Mouse (Mus musculus) G1E (cell line): Measurements from ENCODE around the gene Slc1a6. TPM values are rescaled to one million over a fixed set of nuclear protein-coding genes. Genes with fewer than 3 reads are reported as not detected.

Experiments
- ATAC-seq: 2 replicates; pipeline ENCODE4 v1.8.0; 2016; ENCODE audit warnings: mild to moderate bottlenecking; ENCODE audit not compliant: insufficient number of reproducible peaks, poor library complexity, low FRiP score, severe bottlenecking; ENCODE audit errors: extremely low read depth
- DNase-seq: peaks from one replicate; pipeline ENCODE4 v3.0.0; 2012; ENCODE audit warnings: low spot score
- H3K27me3 ChIP-seq: 2 replicates; pipeline ENCODE4 v1.6.1; 2012; ENCODE audit warnings: mild to moderate bottlenecking, low read length, inconsistent platforms; ENCODE audit not compliant: insufficient read depth
- H3K36me3 ChIP-seq: replicated peaks from 2 replicates; pipeline ENCODE3; 2012; ENCODE audit warnings: mild to moderate bottlenecking, inconsistent platforms
- H3K4me1 ChIP-seq: 2 replicates; pipeline ENCODE4 v1.6.1; 2012; ENCODE audit warnings: low read depth, low read length, inconsistent platforms, mixed read lengths; ENCODE audit not compliant: insufficient read depth
- H3K4me3 ChIP-seq: 2 replicates; pipeline ENCODE4 v1.5.1; 2012; ENCODE audit warnings: low read depth, mild to moderate bottlenecking, inconsistent platforms, low read length, moderate library complexity, mixed read lengths
- H3K9me3 ChIP-seq: replicated peaks from 2 replicates; pipeline ENCODE4 v1.6.1; 2012; ENCODE audit warnings: inconsistent platforms
- CTCF ChIP-seq: IDR thresholded peaks from 2 replicates; pipeline ENCODE4 v1.5.1; 2012; ENCODE audit warnings: low read depth, low read length, inconsistent platforms, mixed read lengths
- GATA1 ChIP-seq: IDR thresholded peaks from 2 replicates; pipeline ENCODE4 v1.6.1; 2012; ENCODE audit warnings: borderline replicate concordance, low read length, inconsistent platforms, mixed read lengths
- GATA2 ChIP-seq: IDR thresholded peaks from 2 replicates; pipeline ENCODE4 v1.6.1; 2012; ENCODE audit warnings: low read depth, low read length, inconsistent platforms, borderline replicate concordance
- POLR2AphosphoS5 ChIP-seq: IDR thresholded peaks from 2 replicates; pipeline ENCODE4 v1.6.1; 2012; ENCODE audit warnings: low read depth, low read length, inconsistent platforms; ENCODE audit not compliant: insufficient replicate concordance
- TAL1 ChIP-seq: conservative IDR thresholded peaks from 2 replicates; pipeline ENCODE4 v1.6.1; 2012; ENCODE audit warnings: low read depth, low read length, inconsistent platforms, mixed read lengths
- polyA plus RNA-seq: library from polyadenylated mRNA; stranded (reverse); fragments of >175 nt; gene quantifications from 2 replicates; pipeline ENCODE4 v1.2.3, GENCODE M21; 2012
- total RNA-seq, 2 experiments: library from RNA; stranded (forward) in 1 of 2; stranded (reverse) in 1 of 2; fragments of 200-1000 nt in 1 of 2; fragments of >200 nt in 1 of 2; fragmentation: Nextera tagmentation in 1 of 2; gene quantifications; 2 replicates each; pipeline ENCODE4 v1.2.3; 2014 to 2017

Slc1a6 gene
- total RNA-seq (2014; fragmentation: Nextera tagmentation) = not detected in 2 replicates
- 0.11 TPM in 1 of 2 replicates, not detected in the other for total RNA-seq (2017)
- not detected in 2 replicates for polyA plus RNA-seq

DNA sequence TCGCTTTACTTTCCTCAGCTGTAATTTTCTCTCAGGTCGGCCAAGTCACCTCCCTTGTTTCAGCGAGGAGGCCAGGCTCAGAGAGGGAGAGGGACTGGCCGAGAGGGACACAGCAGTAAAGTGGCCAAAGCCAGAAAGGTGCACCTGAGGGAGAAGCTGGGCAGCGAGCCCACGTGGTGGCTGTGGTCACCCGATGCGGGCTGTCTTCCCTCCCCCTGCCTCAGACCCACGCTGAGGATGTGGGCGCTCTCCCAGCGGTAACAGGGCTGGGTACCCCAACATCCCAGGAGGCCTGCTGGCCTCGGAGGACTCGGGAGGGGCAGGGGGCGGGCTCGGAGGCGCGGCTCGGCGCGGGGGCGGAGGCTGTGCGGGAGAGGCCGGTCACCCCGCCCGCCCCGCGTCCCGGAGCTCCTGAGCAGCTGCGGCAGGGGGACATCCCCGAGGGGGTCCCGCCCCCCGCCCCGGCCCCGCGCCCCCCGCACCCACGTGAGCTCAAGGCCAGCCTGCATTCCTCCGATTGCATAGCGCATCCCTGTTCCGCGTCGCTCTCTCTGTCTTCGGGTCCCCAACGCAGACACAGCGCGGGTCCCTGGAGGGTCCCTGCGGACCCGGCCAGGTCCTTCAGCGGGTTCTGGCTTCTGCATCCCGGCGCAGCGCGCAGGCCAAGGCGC lies at the start of gene Slc1a6:
Slc1a6 (plus strand) TSS at position 516 of the 671 bp plus-strand sequence.
- TF ChIP-seq POLR2AphosphoS5 (no peak), GATA2 (no peak)
- Histone ChIP-seq H3K4me1 (no peaks in the 10 kb centered on the region), H3K4me3 (no peak within 1 kb of the TSS), H3K9me3 (peaks cover 8% of the 10 kb centered on the region), H3K27me3 (no peaks in the 10 kb centered on the region), H3K36me3 (no peaks in the 10 kb centered on the region)
- no peak for ATAC-seq
- DNase-seq = no peak

DNA sequence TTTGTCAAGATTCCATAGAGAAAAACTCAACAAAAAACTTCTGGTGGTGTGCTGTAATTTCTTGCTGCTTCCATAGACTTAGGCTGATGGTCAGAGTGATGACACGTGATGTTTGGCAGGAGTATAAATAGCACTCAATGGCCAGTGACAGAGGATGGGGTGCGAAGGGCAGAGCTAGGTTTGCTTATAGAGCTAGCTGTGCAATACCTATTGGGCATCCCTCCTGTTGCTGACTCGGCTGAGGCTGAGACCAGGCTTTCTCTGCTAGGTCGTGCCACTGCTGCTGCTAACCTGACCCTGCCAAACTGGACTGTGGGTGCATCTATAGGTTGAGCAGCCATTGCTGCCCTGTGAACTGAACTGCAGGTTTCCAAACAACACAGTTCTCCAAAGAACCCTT lies 40.5 kb upstream of the Slc1a6 start:
- H3K4me3 ChIP-seq = no peak overlapping the region

DNA sequence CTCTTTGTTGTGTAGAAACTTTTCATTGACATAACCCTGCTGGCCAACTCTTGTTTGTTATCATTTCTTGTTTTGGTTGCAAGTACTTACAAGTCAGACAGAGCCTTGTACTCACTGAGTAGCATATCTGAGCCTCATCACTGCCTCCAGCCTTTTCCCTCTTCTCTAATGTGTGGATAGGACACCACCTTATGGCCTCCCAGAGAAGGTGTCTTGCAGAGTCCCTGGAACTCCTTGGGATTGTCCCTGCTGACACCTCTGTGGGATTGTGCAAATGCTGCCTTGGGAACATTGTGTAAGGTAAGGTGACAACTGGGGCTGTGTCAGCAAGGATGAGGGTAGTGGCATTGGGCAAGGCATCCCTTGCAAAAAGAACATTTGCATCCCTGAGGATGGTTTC lies 36.6 kb upstream of the Slc1a6 start:
- Histone ChIP-seq H3K9me3 (peaks cover 10% of the 10 kb centered on the region; the same call in 1 of the 2 replicates), H3K36me3 (no peaks in the 10 kb centered on the region), H3K27me3 (peaks cover 4% of the 10 kb centered on the region; the same call in 1 of the 2 replicates), H3K4me1 (no peaks in the 10 kb centered on the region), H3K4me3 (no peak overlapping the region)
- DNase-seq (no peak), ATAC-seq (no peak)
- TF ChIP-seq POLR2AphosphoS5 = no peak
- TF ChIP-seq CTCF = no peak
- TF ChIP-seq TAL1 = no peak
- TF ChIP-seq GATA2 = no peak
- no peak for TF ChIP-seq GATA1

More for the DNA sequence above, 40.5 kb upstream of the Slc1a6 start:
- DNase-seq (no peak), ATAC-seq (no peak)
- TF ChIP-seq GATA1 = no peak
- TF ChIP-seq TAL1 = no peak
- no peak for TF ChIP-seq POLR2AphosphoS5
- no peak for TF ChIP-seq GATA2
- no peak for TF ChIP-seq CTCF
- no peaks in the 10 kb centered on the region for H3K27me3 ChIP-seq
- H3K36me3 ChIP-seq = no peaks in the 10 kb centered on the region
- no peaks in the 10 kb centered on the region for H3K4me1 ChIP-seq
- no peaks in the 10 kb centered on the region for H3K9me3 ChIP-seq

DNA sequence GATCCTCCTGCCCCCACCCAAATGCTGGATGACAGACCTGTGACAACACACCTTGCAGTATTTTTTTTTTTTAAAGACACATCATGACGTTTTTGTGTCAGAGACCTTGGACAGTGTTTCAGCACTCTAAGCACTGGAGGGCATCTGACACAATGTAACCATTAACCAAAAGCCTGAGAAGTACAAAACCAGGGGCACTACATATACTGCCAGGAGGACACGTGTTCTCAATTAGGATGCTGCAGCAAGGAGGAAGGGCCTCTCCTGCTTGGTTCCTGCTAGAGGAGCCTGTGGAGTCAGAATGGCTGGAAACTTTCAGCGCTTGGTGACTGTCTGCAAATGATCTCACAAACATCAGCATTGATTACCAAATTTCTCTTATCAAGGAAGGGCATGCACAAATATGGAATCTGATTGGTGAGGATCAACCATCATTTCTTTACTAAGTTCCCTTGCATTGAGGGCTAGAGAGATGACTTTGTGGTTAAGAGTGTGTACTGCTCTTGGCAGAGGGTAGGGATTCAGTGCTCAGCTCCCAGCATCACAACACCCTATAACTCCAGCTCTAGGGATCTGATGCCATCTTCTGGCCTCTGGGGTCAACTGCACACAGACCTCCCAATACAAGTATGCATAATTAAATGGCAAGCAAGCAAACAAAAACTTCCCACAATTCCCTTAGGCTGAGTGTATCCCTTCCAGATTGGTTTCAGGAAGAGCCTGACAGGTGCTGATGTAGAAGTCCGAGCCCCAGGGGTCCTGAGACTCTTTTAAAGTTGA lies 34.7 kb upstream of the Slc1a6 start:
- ATAC-seq (no peak), DNase-seq (no peak)

DNA sequence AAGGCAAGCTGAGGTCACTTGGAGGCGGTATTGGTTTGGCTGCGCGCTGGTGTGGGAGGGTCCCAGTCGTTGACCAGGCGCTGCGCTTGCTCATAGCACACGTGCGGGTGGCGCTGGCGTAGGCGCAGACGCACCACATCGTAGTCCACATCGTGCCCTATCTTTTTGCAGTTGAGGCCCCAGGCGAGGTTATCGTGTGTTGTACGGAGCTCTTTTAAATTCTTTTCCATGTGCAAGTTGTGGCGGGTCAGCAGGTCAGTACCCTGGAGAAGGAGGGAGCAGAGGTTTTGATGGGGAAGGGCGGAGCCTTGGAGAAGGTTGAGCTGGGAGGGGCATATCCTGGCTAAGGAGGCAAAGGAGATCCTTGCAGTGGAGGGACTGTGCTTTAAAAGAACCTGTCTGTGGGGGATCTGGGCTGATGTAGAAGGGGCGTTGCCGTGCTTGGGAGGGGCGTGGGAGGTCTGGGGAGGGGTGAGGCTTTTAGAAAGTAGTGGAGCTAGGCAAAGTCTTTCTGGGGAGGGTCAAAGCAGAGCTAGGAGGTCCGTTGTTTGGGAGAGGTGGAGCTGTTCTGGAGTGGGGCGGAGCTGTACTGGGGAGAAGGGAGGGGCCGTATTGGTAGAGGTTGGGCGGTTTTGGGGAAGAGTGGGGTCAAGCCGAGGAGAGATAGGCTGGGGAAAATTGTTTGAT lies 33.1 kb upstream of the Slc1a6 start:
- no peak for TF ChIP-seq CTCF
- TF ChIP-seq GATA1 = no peak
- TF ChIP-seq POLR2AphosphoS5 = no peak
- TF ChIP-seq TAL1 = no peak
- TF ChIP-seq GATA2 = no peak
- Histone ChIP-seq H3K36me3 (no peaks in the 10 kb centered on the region), H3K9me3 (peaks cover 12% of the 10 kb centered on the region), H3K27me3 (peaks cover 4% of the 10 kb centered on the region; the same call in 1 of the 2 replicates), H3K4me3 (no peak overlapping the region), H3K4me1 (no peaks in the 10 kb centered on the region)
- ATAC-seq = no peak
- no peak for DNase-seq

More for the DNA sequence above, 34.7 kb upstream of the Slc1a6 start:
- Histone ChIP-seq H3K9me3 (peaks cover 11% of the 10 kb centered on the region; the same call in 1 of the 2 replicates), H3K27me3 (peaks cover 4% of the 10 kb centered on the region; the same call in 1 of the 2 replicates), H3K4me1 (no peaks in the 10 kb centered on the region), H3K36me3 (no peaks in the 10 kb centered on the region), H3K4me3 (no peak overlapping the region)
- no peak for TF ChIP-seq CTCF
- TF ChIP-seq TAL1 = no peak
- no peak for TF ChIP-seq POLR2AphosphoS5
- no peak for TF ChIP-seq GATA1
- TF ChIP-seq GATA2 = no peak

DNA sequence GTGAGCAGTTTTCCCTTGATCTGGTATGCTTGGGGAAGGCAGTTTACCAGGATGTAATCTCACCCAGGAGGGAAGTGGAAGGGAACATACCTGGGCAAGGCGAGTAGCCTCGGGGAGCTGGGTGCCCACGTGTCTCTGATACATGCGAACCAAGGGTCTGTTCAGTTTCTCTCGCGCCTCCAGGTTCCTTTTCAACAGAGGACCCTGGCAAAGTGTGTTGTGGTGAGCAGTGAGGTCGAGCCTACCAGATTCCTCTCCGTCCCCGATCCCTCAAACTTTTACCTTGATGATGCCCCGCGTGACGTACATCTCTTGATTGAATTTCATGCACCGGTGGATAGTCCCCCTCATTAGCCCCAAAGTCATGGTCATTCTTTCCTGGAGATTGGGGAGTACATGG lies 32.1 kb upstream of the Slc1a6 start:
- H3K9me3 ChIP-seq = peaks cover 19% of the 10 kb centered on the region
- H3K27me3 ChIP-seq = peaks cover 4% of the 10 kb centered on the region; the same call in 1 of the 2 replicates
- H3K4me3 ChIP-seq = no peak overlapping the region
- no peaks in the 10 kb centered on the region for H3K4me1 ChIP-seq
- TF ChIP-seq CTCF = no peak
- H3K36me3 ChIP-seq = no peaks in the 10 kb centered on the region
- DNase-seq = no peak
- no peak for ATAC-seq
